Mouse (Mus musculus) kidney, postnatal 25 days (tissue): ENCODE results near the gene Csf2rb2.
"Not testable (repeated sequence)": the region's sequence is repeated elsewhere in the genome, so short reads cannot be mapped to it uniquely, and the experiment has no call there.

ENCODE experiments used
- DNase-seq, 2 experiments: peaks; one replicate each; pipeline ENCODE4 v3.0.0; 2021; ENCODE audit warnings: mixed read lengths in 2 of 2

Csf2rb2 gene

GRCm38 (mm10) chr15:78305341-78305933 lies at the start of gene Csf2rb2:
Csf2rb2 (minus strand) TSS chr15:78305721.
- no peak for DNase-seq

GRCm38 (mm10) chr15:78354958-78355357 lies 49.4 kb upstream of the Csf2rb2 start:
- peak; percentile 51 to 76 for DNase-seq

- no peak for DNase-seq
Observed at GRCm38 (mm10) chr15:78351586-78352165, 46.2 kb upstream of the Csf2rb2 start.

- DNase-seq, result peak; percentile 47 to 79
Observed at GRCm38 (mm10) chr15:78344567-78344966, 39.0 kb upstream of the Csf2rb2 start.

- DNase-seq, result no peak
Observed at GRCm38 (mm10) chr15:78343683-78344082, 38.2 kb upstream of the Csf2rb2 start.

GRCm38 (mm10) chr15:78340919-78341318 lies 35.4 kb upstream of the Csf2rb2 start:
- DNase-seq, result not testable (repeated sequence)

GRCm38 (mm10) chr15:78339627-78340423 lies 34.3 kb upstream of the Csf2rb2 start:
- DNase-seq, result peak; percentile 46 to 60

- no peak for DNase-seq
Observed at GRCm38 (mm10) chr15:78334380-78334779, 28.9 kb upstream of the Csf2rb2 start.

GRCm38 (mm10) chr15:78332981-78333380 lies 27.5 kb upstream of the Csf2rb2 start:
- DNase-seq, result no peak

GRCm38 (mm10) chr15:78331523-78332340 lies 26.2 kb upstream of the Csf2rb2 start:
- DNase-seq, result no peak

GRCm38 (mm10) chr15:78330706-78331105 lies 25.2 kb upstream of the Csf2rb2 start:
- no peak for DNase-seq

GRCm38 (mm10) chr15:78329972-78330371 lies 24.5 kb upstream of the Csf2rb2 start:
- not testable (repeated sequence) for DNase-seq

- DNase-seq, result no peak
Observed at GRCm38 (mm10) chr15:78328520-78329097, 23.1 kb upstream of the Csf2rb2 start.

GRCm38 (mm10) chr15:78327753-78328341 lies 22.3 kb upstream of the Csf2rb2 start:
- DNase-seq, result not testable (repeated sequence)

- no peak for DNase-seq
Observed at GRCm38 (mm10) chr15:78326747-78327146, 21.2 kb upstream of the Csf2rb2 start.

GRCm38 (mm10) chr15:78325671-78326339 lies 20.3 kb upstream of the Csf2rb2 start, which contains the start of gene Csf2rb:
Csf2rb (plus strand) TSS chr15:78325752.
- no peak for DNase-seq

- no peak for DNase-seq
Observed at GRCm38 (mm10) chr15:78324294-78324693, 18.8 kb upstream of the Csf2rb2 start.

- DNase-seq, result no peak
Observed at GRCm38 (mm10) chr15:78323366-78323765, 17.8 kb upstream of the Csf2rb2 start.

- peak; percentile 76 to 81 for DNase-seq
Observed at GRCm38 (mm10) chr15:78320825-78321496, 15.4 kb upstream of the Csf2rb2 start.

GRCm38 (mm10) chr15:78318338-78319171 lies 13.0 kb upstream of the Csf2rb2 start:
- DNase-seq, result not testable (repeated sequence)
